Mouse (Mus musculus) ovary, adult 2 months (tissue): Measurements from ENCODE around the gene Gm3187. TPM values are rescaled to one million over a fixed set of nuclear protein-coding genes. Genes with fewer than 3 reads are reported as not detected.

ENCODE experiments used
- polyA plus RNA-seq: library from polyadenylated mRNA; depleted of rRNA; stranded (reverse); fragments of >200 nt; gene quantifications from 2 replicates; pipeline ENCODE4 v1.2.3, GENCODE M21; 2012; rRNA removed

Gene Gm3187
- not detected in 2 replicates for polyA plus RNA-seq

DNA sequence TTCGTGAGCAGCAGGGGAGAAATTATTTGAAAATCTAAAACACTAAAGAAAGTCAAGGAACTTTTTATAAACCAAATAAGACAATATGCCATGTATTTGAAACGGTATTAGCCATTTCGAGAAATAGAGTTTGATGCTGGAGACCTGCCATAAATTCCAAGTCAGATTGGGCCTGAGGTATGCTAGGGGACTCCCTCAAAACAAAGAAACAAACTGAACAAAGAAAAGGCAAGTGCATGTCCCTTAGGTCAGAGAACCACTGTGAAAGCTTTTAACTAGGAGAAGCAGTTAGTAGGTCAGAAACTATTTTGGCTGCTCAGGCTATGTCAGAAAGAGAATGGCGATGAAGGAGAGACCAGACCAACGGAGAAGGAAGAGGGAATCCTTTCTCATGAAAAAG is at the start of gene Gm3187:
Gene Gm3187, plus strand, starts transcription at position 301 of the 400 bp plus-strand sequence.

GRCm38 (mm10) chr14:5455367-5455766 is 28.6 kb upstream of the Gm3187 start, which contains the start of gene Gm3194:
Gene Gm3194 (minus strand): TSS chr14:5455467.

DNA sequence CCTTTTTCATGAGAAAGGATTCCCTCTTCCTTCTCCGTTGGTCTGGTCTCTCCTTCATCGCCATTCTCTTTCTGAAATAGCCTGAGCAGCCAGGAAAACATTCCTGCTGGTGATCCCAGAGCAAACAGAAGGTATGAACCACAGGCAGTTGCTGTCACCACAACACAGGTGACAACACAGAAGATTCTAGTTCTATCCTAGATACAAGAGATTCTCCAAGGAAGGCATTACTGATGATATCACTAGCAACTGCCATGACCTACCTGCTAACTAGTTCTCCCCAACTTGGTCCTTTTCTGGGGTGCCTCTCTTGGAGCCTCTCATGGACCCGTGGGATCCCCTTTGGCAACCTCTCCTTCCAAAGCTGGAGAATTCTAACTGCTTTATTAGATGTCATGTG is 6.3 kb upstream of the Gm3187 start, which contains the start of gene Gm8246:
Gene Gm8246, minus strand, starts transcription at position 101 of the 400 bp plus-strand sequence.

GRCm38 (mm10) chr14:5501374-5501773 is 17.4 kb downstream of the Gm3187 start, which contains the start of gene Gm3488:
Gene Gm3488 (plus strand): TSS chr14:5501674.

DNA sequence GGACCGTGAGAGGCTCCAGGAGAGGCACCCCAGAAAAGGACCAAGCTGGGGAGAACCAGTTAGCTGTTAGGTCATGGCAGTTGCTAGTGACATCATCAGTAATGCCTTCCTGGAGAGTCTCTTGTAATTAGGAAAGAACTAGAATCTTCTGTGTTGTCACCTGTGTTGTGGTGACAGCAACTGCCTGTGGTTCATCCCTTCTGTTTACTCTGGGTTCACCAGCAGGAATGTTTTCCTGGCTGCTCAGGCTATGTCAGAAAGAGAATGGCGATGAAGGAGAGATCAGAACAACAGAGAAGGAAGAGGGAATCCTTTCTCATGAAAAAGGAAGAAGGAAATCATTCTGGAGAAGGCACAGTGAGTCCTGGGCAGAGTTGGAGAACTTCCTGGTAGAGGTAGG is 54.2 kb downstream of the Gm3187 start, which contains the start of gene Gm3532:
Gene Gm3532, plus strand, starts transcription at position 301 of the 400 bp plus-strand sequence.

Other genes starting within 250 kb of the Gm3187 start
- not detected in 2 replicates for gene Gm3526, start 223.6 kb upstream of the Gm3187 start, polyA plus RNA-seq
- gene Gm3542, start 149.3 kb upstream of the Gm3187 start, polyA plus RNA-seq: not detected in 2 replicates
- not detected in 2 replicates for gene Gm3500, start 95.2 kb upstream of the Gm3187 start, polyA plus RNA-seq
- gene Gm3194, start 28.7 kb upstream of the Gm3187 start, polyA plus RNA-seq: 0.23 TPM in 1 of 2 replicates, not detected in the other
- gene Gm8246, start 6.4 kb upstream of the Gm3187 start, polyA plus RNA-seq: not detected in 2 replicates
- gene Gm3488, start 17.5 kb downstream of the Gm3187 start, polyA plus RNA-seq: not detected in 2 replicates
- not detected in 2 replicates for gene Gm3532, start 54.3 kb downstream of the Gm3187 start, polyA plus RNA-seq
- not detected in 2 replicates for gene Gm8265, start 148.8 kb downstream of the Gm3187 start, polyA plus RNA-seq
- gene Gm9603, start 203.2 kb downstream of the Gm3187 start, polyA plus RNA-seq: not detected in 2 replicates